Mouse (Mus musculus) urinary bladder, adult 2 months (tissue): ENCODE results near the gene Nrcam. TPM values are rescaled to one million over a fixed set of nuclear protein-coding genes. Genes with fewer than 3 reads are reported as not detected.

Source experiments
- DNase-seq: peaks from one replicate; pipeline ENCODE4 v3.0.0; 2022; ENCODE audit warnings: low spot score
- polyA plus RNA-seq: library from polyadenylated mRNA; depleted of rRNA; stranded (reverse); fragments of >200 nt; gene quantifications from 2 replicates; pipeline ENCODE4 v1.2.3, GENCODE M21; 2012

The Nrcam gene
- polyA plus RNA-seq, 1 experiment: 0.29 TPM

DNA sequence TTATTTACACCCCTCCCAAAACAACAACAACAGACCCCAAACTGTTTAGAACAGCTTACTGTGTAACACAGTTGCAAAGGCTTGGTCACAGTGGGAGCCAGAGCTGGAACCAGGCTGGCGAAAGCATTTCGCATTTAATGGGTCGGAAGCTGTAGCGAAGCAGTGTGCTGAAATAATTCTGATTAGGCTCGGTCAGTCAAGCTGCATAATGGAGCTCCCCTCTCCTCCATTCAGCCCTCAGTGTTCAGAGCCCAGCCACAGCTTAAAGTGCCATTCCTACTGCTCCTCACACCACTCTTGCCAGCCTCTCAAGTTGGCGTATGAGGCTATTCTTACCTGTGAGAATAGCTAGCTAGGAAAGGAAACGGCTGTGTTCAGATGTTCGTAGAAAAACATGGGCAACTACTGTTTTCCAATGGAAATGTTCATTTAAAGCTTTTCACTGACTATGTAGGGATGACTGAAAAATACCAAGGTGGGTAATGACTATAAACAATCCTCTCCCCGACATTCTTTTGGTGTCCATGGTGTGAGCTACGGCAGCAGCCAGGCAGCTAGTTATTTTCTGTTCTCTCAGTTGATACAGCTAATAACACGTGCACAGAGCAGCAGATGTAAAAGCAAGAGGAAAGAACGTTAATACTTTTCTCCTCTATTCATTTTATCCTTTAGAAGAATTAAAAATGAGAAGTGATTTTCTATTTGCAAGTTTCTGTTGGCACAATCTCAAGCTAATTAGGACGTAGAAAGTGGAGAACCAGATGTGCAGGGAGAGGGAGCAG, 108.6 kb downstream of the Nrcam start:
- no peak for DNase-seq

DNA sequence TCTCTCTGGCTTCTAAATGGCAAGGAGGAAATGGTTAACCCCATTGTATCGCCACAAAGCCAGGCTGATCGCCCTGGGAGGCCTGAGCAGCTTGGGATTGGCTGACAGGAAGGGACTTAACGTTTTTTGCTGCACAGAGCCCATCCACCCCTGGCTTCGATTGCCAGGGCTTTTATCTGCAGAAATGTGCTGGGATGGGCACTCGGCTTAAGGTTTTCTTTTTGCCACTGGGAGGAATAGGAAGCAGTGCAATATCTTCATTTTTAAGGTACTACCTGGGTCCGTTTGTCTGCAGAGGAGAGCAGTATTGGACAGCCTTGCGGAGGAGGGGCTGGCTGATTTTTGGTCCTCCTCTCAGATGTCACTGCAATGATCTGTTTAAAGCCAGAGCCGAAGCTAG, 110.2 kb downstream of the Nrcam start:
- no peak for DNase-seq

DNA sequence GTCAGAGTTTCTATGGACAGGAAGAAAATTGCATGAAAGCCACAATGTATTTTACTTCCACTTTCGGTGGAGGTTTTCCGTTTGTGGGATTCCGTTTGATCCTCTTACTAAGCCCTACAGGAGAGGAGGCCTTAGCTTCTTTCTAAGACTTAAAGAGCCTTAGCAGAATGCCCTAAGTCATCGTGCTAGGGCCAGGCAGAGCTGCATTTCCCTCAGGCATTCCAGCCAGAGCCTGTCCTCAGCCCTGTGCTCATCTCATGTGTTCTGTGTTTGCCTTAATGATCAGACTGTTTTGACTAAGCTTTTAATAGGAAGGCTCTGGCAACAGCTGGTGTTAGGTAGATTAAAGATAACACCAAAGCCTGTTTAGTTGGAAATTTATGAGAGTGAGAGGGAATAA, 111.5 kb downstream of the Nrcam start:
- DNase-seq: no peak

DNA sequence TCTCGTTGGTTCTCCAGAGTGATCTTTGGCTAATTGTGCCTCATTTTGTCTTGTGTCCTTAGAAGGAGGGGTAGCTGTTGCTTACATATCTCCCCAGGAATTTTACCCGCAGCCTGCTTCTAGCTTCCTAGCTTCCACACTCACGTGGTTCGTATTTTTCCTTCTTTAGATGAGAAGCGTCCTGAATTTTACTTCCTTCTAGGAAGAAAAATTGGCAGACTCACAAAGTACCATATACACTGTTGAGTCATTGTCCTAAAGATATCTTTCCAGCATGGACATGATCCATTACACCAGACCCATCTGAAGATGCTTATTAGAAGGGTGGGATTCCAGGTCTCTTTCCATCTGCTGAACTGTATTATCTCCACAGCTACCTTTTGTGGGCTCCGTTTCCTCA, 122.2 kb downstream of the Nrcam start:
- DNase-seq: no peak

DNA sequence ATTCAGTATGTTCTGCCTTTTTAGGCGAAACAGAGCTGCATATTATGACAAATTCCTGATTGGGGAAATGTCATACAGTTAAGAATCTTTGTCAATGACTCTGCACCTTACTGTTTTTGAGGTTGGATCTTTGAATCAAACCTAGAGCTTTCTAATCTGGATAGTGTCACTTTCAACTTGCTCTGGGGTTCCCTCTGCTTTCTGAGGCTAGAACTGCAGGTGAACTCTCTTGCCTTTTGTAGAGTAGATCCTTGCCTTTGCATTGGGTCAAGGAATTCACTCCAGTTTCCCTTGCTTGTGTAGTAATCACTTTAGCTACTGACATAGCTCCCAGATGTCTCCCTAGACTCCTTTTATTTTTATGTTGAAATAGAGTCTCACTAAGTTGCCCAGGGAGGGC, 123.1 kb downstream of the Nrcam start:
- DNase-seq: no peak

DNA sequence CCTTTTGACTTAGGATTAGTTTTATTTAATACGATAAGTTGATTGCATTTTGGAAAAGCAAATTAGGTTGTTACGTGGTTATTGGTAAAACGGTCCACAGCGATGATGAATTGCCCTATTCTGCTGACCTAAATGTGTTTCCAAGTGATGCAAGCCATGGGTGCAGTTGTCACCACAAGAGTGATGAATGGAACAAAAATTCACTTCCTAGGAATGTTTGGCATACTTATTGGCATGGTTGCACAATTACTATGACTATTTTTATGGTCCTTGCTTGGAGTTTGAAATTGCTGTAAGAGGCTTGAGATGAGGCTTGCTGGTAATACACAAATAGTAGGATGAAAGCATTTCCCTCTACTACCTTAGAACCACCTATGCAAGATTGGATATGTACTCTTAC, 125.1 kb downstream of the Nrcam start:
- no peak for DNase-seq

DNA sequence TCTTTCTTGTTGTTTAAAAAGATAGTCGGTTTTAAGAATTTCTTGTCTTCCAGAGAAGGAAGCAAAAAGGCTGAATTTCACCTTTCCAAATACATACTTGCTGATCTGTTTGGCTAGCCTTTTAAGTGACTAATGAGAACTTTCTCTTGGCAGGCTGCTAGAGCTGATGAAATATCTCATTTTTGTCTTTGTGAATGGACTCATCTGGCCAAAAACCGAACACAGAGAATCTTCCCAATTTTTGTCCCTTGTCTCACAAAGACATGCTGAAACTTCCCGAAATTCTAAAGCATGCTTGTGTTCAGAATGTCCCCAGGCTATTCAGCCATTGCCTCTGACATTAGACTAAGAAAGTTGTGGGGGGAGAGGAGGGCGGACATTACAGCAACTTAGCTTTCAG, 129.3 kb downstream of the Nrcam start:
- DNase-seq: no peak

DNA sequence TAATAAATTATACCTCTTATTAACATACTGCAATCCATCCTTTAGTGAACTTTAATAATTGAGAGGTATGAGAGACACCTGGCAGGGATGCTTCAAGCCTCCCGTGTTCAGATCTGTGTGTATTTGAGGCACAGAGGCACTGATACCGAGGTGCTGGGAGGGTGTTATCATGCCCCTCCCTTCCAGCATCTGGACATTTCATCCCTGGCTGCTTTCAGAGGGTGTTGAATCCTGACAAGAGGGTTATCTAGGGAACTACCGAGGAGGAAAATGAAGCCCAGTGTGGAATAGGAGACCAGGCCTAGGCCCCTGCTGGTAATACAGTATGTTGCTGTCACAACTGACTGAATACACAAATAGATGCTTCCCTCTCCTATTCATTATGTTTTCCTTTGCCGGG, 133.8 kb downstream of the Nrcam start:
- no peak for DNase-seq

DNA sequence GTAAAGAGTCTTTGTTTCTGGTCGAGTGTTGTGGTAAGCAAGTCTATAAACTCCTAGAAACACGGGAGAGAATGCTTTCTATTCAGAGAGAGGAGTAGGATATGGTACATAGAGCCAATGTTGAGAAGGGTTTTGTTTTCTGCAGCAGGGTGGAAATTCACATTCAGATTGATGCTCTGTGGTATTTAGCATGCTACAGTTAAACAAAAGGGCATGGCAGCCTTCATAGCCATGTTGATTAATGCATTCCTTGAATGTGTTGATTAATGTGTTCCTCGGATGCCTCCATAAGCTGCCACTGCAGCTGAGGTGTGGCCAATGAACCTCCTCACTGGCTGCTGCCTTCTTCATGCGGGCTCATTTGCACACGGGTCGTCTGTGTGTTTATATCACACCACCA, 134.3 kb downstream of the Nrcam start:
- DNase-seq: no peak

DNA sequence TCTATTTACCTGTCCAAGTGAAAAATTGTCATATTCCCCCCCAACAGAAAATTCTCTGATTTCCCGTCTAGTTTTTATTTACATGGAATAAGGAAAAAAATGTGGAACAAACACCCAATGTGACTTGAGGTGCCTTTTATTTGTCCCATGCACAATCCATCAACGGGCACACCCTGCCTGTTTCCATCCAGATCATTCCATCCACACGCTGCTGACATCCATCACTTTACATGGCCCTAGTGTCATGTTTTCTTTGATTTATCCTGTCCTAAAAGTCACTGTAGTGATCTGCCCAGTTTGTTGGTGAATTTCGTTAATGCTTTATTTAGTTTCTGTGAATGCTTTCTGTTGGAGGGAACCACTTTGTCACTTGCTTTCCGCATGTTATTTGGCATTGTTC, 142.4 kb downstream of the Nrcam start:
- no peak for DNase-seq

DNA sequence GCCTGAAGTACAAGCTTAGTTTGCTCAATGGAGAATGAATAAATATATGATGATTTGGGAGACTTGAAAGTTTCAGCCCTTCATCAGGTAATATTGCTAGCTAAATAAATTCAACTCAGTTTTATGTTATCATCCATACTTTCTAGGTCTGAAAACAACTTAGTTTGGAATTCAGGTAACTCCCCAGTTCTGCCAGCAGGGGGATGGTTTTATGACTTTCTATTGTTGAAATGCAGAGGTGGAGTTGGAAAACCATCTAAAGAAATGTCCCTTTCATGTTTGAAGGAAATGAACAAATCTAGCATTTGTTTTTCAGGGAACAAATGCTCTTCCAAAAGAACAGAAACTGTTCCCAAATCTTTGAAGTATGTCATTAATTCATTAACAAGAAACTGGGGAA, 146.7 kb downstream of the Nrcam start:
- no peak for DNase-seq

DNA sequence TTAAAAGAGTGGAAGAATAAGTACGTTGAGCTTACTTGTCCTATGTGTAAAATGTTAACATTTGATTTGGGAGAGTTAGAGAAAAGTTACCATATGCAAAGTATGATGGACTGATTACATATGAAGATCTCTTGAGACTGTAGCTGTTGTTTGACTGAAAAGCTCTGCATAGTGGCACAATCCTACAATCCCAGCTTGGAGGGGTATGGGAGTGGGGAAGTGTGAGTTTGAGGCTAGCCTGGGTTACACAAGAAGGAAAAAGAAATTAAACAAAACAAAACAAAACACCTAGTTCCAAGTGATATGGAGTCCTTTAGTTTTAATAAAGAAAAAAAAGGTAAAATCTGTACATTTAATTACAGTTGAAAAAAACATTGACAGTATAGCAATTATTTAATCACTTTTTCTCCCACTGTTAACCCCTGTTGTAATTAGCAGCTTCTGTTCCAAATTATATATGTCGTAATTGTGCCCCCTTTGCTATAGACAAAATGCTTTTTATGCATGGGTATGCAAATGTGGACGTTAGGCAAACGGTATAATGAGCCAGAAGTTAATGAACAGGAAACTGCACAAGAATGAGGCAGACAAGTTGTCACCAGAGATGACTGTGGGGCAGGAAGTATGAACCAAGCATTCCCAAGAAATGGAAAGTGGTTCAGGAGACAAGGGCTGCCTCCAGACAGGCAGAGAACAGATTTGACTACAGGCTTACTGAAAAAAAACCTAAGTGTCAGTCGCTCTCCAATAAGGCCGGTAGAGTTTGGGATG, 150.8 kb downstream of the Nrcam start:
- no peak for DNase-seq

DNA sequence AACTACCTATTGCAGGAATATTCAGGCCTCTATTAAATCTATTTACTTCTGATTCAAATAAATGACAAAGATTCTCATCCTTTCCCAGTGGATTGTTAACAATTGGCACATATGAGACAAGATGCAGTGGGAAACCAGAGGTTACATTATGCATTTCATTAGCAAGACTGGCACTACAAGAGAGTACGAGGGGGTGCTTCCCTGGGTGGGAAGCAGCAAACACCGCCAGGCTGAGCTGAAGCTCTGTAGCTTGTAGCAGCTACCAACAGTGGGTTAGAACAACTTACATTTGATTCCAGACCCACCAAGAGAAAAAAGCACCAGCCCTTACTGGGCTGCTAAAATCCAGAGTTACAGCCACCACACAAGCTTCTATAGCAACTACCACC, 151.3 kb downstream of the Nrcam start:
- no peak for DNase-seq

DNA sequence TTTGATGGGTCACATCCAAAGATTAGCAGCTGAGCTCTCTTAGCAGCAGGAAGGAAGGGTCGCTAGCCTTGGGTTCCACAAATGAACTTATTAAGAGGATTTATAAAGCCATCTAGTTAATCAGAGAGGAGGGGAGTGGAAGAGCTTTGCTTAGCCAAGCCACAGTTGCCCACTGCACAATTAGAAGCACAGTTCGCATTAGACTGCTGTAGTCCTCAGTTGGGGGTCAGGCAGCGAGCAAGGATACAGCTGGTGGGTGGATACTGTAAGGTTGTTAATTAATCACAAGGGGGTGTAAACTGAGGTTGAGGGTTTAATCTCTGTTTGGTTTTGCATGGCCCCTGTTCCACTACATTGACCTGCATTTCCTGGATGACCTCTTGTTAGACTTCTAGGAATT, 152.7 kb downstream of the Nrcam start:
- no peak for DNase-seq

DNA sequence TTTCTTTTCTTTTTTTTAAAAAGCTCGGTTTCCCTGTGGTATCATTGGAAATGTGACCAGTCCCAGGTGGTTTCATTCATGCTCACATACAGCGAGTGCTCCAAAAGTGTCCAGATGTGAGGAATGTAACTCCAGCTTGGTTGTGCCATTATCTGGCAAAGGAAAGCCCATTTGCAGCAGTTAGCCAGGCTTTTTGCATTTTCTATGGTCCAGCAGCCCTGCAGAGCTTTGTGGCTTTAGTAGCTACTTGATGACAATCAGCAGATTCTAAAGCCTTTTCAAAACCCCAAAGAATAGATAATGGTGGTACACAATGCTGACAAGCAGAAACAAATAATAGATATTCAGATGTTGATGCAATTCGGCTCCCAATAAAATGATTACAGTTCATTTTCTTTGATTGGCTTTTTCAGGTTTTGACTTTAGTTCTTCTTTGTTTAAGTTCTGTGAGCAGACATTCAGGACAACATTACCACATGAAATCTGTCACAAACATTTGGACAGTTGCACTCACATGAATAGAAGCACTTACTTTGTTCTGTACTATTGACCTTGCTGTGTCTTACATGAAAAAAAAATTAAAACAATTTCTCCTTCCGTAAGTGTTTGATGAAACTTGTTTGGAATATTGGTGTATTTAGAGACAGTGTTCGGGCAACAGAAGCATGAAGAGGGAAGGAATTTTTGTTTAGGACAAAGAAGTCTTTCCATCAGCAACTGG, 164.2 kb downstream of the Nrcam start:
- no peak for DNase-seq

DNA sequence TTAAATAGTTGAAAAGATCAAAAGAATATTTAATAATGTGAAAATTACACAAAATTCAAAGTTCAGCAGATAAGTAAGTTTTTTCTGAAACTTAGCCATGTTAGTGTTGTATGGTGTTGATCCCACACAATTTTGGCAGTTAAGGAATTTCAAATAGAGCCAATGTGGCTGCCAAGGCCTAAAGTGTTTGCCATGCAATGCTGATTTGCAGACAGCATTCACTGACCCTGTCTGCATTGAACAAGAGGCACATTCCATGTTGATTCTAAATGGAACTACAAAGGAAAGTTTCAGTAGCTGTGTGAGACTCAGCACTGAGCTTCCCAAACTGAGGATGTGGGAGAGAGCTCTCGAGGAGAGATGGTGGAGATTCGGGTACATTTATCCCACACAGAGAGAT, 169.1 kb downstream of the Nrcam start:
- no peak for DNase-seq

DNA sequence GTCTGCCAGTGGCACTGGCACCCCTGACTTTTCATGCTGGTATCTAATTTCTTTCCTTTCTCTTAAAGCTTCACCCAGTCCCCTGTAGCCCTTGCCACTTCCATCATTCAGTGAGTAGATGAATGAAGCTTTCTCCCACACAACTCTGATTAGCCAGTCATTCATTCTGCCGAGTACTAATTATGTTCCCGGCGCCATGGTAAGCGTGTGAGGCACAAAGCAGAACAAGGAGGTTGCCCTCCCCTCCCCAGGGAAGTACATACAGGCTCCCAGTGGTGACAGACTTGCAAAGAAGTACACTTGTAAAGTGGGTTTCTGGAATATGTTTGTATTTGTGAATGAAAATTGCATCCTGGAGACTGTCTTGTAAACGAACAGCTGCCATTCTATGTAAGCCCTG, 170.2 kb downstream of the Nrcam start:
- DNase-seq: no peak

DNA sequence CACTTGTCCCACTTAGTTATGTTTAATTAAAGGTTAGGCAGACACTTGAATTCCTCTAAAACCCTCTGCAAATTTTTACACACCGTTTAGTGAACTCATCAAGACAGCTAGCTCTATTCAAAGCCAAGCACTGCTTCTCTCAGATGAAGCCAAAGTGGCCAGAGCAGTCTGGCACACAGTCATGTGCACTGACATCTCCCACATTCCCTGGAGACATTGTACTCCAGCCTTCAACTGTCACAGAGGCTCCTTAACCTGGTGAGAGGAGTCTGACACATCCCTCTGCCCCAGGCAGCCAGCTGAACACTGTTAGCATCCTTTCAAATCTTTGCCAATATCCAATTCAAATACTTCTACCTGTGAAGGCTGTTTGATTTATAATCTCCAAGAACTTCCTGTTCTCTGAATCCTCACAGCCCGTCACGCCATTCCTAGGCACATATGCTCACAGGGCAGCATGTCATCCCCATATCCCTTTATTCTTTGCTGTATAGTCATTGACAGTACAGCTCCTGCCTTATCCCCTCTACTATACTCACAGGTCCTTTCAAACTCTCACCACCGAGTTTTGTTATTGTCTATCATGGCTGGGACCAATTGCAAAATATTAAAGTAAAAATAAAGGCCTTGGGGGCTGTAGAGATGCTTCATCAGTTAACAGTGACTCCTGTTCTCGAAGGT, 173.3 kb downstream of the Nrcam start:
- no peak for DNase-seq

DNA sequence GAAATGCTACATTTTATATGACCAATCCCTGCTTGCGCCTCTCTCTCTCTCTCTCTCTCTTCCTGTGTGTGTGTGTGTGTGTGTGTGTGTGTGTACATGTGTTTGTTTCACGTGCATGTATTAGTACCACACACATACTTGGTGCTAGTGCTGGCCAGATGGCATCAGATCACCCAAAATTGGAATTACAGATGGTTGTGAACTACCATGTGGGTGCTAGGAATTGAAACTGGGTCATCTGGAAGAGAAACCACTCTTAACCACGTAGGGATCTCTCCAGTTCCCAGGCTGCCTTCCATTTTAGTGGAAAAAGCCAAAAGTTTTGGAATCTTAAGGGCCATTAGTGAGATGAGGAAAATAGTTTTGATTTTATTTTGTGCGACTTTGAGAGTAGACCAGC, 175.1 kb downstream of the Nrcam start:
- no peak for DNase-seq

DNA sequence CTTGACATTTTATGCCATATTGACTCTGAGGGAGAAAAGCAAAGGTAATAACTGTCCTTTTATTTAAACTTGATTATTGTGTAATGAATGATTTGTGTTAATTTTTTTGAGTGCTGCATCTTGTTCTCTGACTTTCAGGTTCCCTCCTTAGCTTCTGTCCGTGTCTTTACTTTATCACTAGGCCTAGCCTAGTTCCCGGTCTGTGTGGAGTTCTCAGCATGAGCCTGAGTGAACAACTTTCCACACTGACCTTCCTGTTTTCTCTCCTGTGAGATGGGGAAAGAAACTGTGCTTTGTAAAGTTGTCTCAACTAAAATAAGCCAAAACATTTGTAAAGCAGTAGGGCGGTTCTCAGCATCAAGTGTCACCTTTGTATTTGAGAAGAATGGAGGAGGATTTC, 179.9 kb downstream of the Nrcam start:
- DNase-seq: no peak

DNA sequence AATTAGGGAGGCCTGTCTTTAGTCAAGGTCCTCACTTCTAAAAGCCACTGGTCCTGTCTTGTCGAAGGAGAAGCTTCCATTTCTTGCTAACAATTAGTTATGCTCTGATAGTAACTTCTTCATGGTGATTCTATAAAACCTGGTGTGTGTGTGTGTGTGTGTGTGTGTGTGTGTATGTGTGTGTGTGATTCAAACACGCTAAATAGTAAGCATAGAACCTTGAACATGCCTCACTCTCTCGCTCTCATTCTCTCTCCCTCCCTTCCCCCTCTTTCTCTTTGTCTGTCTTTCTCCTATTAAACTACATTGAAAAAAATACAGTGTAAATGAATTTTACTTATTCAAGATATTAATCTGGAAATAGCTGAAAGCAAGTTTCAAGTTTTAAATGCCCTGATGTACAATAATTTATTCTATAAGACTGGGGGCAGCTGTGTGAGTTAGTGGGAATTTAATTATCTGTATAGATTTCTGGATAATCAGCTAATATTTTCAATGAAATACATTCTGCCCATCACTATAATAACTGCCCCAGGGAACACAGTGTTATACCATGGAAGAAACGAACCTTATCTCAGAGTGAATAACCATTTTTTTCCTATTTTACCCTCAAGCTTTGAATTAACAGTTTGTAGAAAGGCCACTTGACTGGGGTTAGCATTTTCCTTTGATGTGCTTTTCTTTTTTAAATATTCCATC, 180.9 kb downstream of the Nrcam start:
- DNase-seq: no peak

DNA sequence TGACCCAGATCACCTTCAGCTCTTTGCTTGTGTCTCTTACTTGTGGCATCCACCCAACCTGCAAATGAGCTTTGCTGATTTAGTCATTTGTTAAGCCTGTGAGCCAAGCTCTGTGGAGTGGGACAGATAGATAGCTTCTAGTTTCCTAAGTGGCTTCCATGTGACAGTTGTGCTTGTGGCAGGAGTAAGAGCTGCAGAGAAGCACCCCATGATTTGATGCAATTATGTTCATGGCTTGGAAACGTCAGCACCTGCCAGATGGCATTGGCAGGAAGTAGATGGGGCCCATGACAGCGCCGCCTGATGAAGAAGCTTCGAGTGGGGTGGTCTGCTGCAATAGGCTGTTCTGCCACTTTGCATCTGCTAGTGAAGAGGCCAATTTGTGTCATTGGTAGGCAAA, 186.4 kb downstream of the Nrcam start:
- no peak for DNase-seq
